Mouse (Mus musculus): ENCODE measurements at regions not wholly inside any gene's neighbourhood (a gene's known extent, or its start where the extent isn't known, plus 50 kb on each side); places are given as distances from the start of the nearest gene placed in this dataset.

DNA sequence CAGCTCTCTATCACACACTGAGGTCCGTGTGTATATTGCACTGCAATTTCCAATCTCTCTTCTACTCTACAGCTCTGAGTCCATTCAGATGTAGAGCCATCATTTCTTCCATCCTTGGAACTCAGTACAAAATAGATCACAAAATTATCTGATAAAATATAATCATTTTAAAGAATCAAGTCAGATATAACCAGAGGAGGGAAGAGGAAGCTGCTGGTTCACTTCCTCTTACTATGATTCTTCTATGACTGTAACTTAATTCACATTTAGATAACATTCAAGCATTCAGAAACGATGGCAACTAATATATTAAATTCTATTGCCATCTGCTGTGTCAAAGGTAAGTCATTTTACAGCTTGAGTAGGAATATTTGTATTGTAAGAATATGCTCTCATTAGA is 1550.1 kb downstream of the Cdh8 start:
- no peak for DNase-seq (ENCODE audit: low read depth, low spot score)

DNA sequence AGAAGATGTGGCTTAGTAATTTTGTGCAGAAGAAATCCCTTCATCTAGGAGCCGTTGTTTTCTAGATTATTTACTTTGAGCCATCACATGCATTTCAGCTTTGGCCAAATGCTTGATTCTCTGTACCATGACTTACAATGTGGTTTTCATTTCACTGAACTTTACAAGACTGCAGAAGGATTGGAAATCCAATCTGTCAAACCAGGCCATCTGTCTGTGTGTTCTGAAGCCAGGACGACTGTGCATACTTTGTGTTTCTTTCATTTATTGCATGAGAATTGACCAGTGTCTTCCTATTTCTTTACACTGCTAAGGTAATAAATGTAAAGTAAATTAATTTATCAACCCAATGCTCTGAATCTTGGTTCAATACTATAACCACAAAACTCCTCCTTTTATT is 1554.8 kb downstream of the Cdh8 start:
- no peak for DNase-seq (ENCODE audit: low read depth, low spot score)

- peak; percentile 6 for DNase-seq (ENCODE audit: low read depth, low spot score)
These were observed 1556.1 kb downstream of the Cdh8 start for GRCm38 (mm10) chr8:97860201-97860600.

GRCm38 (mm10) chr8:97857252-97857651 is 1559.0 kb downstream of the Cdh8 start:
- DNase-seq (ENCODE audit: low read depth, low spot score): no peak
